Mouse (Mus musculus): ENCODE data around the gene Rapgef3.

The Rapgef3 gene

DNA sequence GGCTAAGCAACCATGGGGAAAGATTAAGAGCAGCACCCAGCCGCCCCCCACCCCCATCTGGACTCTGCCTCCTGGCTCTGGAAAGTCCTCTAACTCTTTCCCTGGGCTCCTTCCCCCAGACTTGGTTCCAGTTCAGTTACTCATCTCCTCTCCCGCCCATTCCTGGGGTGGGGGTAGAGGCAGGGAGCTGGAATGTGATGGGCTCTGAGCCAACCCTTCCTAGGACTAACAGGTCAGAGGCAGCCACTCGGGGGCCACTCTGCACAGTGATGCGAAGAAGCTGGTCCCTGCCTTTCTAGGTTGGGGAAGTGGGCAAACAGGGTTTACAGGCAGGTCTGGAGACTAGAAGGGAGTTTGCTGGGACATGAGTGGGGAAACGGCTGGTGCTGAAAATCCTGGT lies 5.3 kb upstream of the Rapgef3 start:
- DNase-seq (ENCODE audit: low spot score in 2 of 2): no peak

GRCm38 (mm10) chr15:97770280-97770679 lies 2.5 kb upstream of the Rapgef3 start:
- DNase-seq (ENCODE audit: low spot score in 2 of 2): no peak

- DNase-seq (ENCODE audit: low spot score in 2 of 2): no peak
Observed at GRCm38 (mm10) chr15:97768192-97768591, 420 bp upstream of the Rapgef3 start.

DNA sequence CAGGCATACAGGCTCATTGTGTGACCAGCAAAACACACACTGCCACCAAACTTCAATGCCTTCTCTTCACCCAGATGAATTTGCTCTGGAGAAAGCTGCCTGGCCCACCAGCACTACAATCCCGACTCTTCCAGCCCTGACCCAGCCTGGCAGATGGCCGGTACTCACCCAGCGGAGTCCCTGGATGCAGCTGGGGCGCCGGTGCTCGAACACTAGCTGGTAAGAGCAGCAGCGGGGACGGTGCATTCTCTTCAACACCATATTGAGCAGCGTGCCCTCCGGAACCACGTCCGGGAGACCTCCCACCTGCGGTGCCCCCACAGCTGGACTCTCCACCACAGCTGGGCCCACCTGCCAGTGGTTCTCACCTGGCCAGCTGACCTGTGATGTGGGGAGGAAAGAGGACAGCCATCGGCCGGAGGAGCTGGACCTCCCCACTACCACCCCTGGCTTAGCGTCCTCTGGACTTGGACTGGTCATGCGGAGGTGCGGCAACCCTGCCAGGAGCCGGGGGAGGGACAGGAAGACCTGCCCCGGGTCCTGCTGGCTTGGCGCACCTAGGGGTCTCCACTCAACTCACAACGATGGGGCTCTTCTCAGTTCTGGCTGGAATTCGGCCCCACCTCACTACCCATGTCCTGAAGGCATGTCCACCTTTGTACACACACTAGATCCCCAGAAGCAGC lies 1.0 kb downstream of the Rapgef3 start:
- no peak for DNase-seq (ENCODE audit: low spot score in 2 of 2)

- no peak for DNase-seq (ENCODE audit: low spot score in 2 of 2)
Observed at GRCm38 (mm10) chr15:97766194-97766593, 1.6 kb downstream of the Rapgef3 start.

- no peak for DNase-seq (ENCODE audit: low spot score in 2 of 2)
Observed at GRCm38 (mm10) chr15:97765090-97765794, 2.5 kb downstream of the Rapgef3 start.

GRCm38 (mm10) chr15:97764532-97764931 lies 3.2 kb downstream of the Rapgef3 start:
- no peak for DNase-seq (ENCODE audit: low spot score in 2 of 2)

DNA sequence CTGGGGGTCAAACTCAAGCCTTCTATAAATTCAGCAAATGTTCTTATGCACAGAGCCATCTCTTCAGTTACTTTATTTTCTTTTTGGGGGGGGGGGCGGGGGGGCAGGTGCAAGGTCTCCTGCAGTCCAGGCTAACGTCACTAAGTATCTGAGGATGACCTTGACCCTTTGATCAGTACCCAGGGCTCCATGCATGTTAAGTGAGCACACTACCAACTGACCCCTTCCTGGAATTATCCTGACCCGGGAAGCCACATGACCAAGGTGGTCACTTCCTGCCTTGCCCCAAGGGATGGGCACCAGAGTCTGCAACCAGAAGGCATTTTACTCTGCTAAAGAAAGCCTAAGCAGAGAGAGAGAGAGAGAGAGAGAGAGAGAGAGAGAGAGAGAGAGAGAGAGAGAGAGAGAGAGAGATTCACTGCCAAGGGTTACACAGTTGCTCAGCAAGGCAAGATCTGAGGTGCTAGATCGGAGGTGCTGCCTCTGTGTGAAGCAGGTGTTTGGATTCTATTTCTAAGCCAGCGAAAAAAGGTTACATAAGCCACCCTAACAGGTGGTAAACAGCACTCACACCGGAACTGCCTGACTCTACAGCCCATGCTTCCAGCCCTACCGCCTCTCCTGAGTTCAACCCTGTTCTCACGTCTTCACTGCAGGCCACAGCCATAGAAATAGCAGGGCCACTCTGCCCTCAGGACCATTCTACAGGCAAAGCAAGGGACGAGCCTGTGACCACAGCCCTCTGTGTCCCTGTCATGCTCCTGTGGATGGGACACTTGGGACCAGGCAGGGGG lies 4.3 kb downstream of the Rapgef3 start:
- no peak for DNase-seq (ENCODE audit: low spot score in 2 of 2)

- no peak for DNase-seq (ENCODE audit: low spot score in 2 of 2)
Observed at GRCm38 (mm10) chr15:97762733-97763132, 5.0 kb downstream of the Rapgef3 start.

GRCm38 (mm10) chr15:97761438-97761837 lies 6.3 kb downstream of the Rapgef3 start:
- DNase-seq (ENCODE audit: low spot score in 2 of 2): no peak

- DNase-seq (ENCODE audit: low spot score in 2 of 2): no peak
Observed at GRCm38 (mm10) chr15:97760952-97761351, 6.8 kb downstream of the Rapgef3 start.

GRCm38 (mm10) chr15:97760006-97760405 lies 7.8 kb downstream of the Rapgef3 start:
- peak; percentile 50 to 52 for DNase-seq (ENCODE audit: low spot score in 2 of 2)

- no peak for DNase-seq (ENCODE audit: low spot score in 2 of 2)
Observed at GRCm38 (mm10) chr15:97755361-97755760, 12.4 kb downstream of the Rapgef3 start.

DNA sequence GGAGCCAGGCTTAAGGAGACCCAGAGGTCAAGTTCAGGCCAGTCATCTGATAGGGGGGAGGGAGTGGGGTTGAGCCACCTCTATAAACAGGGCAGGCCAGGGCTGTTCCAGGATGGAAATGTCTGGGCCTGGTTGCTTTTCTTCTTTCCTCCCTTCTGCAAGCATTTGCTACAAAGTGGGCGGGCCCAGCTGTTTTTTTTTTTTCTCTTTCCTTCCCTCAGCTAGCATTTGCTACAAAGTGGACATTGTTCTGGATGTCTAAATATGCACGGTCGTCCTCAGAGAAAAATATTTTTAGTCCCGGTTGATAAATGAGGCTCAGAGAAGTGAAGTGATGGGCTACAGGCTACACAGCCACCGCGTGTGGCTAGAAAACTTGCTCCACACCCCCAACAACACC lies 13.3 kb downstream of the Rapgef3 start:
- no peak for DNase-seq (ENCODE audit: low spot score in 2 of 2)

GRCm38 (mm10) chr15:97752491-97752890 lies 15.3 kb downstream of the Rapgef3 start:
- DNase-seq (ENCODE audit: low spot score in 2 of 2): no peak

DNA sequence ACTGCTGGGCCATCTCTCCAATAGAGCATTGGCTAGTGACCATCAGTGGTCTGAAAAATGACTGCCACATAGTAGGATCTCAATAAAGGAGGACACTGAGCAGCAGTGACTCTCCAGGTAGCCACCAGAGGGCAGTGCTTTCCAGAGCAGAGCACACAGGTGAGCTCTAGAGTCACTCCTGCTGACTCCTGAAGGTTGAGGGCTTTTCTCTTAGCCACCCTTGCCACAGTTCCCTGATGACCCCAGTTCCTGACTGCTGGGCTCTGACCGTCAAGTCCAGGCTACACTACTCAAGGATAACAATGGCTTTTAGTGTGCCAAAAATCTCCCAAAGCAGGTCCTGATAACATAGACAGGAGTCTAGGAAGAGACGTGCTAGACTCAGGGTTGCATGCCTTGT lies 16.1 kb downstream of the Rapgef3 start:
- no peak for DNase-seq (ENCODE audit: low spot score in 2 of 2)

DNA sequence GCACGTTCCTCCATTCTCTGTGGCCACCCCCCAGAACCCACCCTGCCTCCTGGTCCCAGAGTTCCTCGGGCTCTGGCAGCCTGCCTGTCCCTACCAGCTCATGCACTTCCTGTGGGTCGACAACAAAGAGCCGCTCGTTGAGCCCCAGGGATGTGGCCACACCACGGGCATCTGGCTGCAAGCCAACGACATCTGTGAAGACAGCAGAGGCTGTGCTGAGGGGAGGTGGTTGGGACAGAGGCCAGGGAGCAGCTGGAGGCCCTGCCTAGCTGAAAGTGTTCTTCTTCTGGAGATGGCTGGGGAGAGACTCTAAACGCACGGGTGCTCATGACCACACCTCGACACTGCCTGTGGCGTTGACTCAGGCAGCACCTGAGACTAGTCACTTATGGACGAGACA lies 17.1 kb downstream of the Rapgef3 start:
- peak; percentile 68 to 75 for DNase-seq (ENCODE audit: low spot score in 2 of 2)

- no peak for DNase-seq (ENCODE audit: low spot score in 2 of 2)
Observed at GRCm38 (mm10) chr15:97749841-97750240, 17.9 kb downstream of the Rapgef3 start.

DNA sequence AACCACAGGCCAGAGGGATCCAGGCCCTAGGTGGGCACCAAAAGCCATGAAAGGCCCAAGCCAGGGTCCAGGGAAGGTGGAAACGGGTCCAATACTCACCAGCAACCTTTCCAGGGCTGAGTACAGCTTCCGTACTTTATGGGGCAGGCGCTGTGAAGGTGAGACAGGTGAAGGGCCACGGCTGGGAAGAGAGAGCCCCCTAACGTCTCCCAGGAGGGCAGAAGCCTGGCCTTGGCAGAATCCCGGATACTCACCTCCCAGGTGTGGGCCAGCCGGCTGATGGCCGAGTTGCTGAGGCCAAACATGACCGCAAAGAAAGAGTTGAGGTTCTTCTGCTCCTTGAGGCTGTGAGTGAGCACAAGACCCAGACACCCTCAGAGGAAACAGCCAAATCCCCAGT lies 18.4 kb downstream of the Rapgef3 start:
- DNase-seq (ENCODE audit: low spot score in 2 of 2): no peak

DNA sequence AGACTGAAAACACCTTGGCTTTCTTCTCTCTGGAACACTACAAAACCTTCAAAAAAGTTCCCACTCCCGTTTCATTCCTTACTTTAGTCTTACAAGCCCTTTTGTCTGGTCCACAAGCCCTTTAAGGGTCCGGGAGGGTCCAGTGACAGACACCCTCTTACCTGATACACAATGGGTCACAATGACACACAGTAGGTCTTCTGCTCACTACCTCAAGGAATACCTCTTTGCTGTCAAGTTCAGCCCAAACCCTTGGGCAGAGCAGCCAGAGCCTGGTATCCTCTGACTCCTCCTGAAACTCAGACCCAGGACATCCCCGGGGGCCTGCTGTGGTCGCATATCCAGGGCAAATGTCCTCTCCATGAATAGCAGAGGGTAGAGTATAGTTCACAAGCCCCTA lies 18.8 kb downstream of the Rapgef3 start:
- DNase-seq (ENCODE audit: low spot score in 2 of 2): no peak

DNA sequence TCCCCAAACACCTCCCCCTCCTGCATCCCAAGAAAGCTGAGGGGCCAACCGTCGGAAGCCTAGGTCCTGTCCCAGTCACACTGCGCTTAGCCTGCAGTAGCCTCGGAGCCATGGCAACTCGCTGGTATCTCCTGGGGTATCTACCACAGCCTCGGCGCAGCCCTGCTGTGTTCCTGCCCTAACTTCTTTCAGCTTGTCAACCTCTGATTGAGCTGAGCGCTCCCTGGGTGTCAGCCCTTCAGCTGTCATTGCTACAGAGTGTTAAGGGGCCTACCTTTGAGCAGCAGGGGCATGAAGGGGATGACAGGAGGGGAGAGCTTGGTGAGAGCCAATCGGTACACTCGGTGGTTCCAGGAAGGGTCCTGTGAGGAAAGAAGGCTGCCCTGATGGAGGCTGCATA lies 19.5 kb downstream of the Rapgef3 start:
- no peak for DNase-seq (ENCODE audit: low spot score in 2 of 2)

DNA sequence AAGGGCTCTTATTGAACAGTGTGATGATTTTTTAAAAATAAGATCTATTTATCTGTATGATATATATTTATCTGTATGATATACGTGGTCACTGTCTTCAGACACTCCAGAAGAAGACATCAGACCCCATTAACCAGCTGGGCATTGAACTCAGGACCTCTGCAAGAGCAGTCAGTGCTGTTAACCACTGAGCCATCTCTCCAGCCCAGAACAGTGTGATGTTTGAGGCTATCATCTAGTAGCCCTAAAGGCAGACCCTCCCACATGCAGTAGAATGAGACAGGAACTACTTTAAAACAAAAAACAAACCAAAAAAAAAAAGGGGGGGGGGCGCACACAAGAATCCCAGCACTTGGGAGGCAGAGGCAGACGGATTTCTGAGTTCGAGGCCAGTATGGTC lies 20.3 kb downstream of the Rapgef3 start:
- DNase-seq (ENCODE audit: low spot score in 2 of 2): no peak

- DNase-seq (ENCODE audit: low spot score in 2 of 2): no peak
Observed at GRCm38 (mm10) chr15:97746748-97747147, 21.0 kb downstream of the Rapgef3 start.

Data from right cerebral cortex, postnatal 36 days (tissue).